Mouse (Mus musculus) gastrocnemius, postnatal 14 days (tissue): Measurements from ENCODE around the gene Rcc2. TPM values are rescaled to one million over a fixed set of nuclear protein-coding genes. Genes with fewer than 3 reads are reported as not detected.

Source experiments
- DNase-seq: peaks from one replicate; pipeline ENCODE4 v3.0.0; 2021; ENCODE audit warnings: mixed read lengths
- intact Hi-C: fragments of 180-260 bp; cut with DNase I; formaldehyde crosslinking; loops from one replicate; pipeline ENCODE4 v1.15.1; 2025; ENCODE audit warnings: low total_unique reads
- long read RNA-seq, 2 experiments: library from polyadenylated mRNA; stranded (forward); transcript quantifications; one replicate each; pipeline ENCODE4 v2.0.0; 2021
- total RNA-seq, 2 experiments: library from RNA; stranded (reverse); gene quantifications; 2 replicates each; pipeline ENCODE4 v1.2.3; 2021

Gene Rcc2
- 10 to 100 TPM; 14.2 to 19.3 TPM for total RNA-seq
- long read RNA-seq, experiment 1, transcript Rcc2-201 (13 exons, 3,767 nt): major isoform, 8 of 20 reads
- long read RNA-seq, experiment 1, partial matches to known transcripts: 5 of 20 reads
- long read RNA-seq, experiment 1, other reads (novel, unspliced or antisense): 7 of 20 reads
- long read RNA-seq, experiment 2, transcript Rcc2-201 (13 exons, 3,767 nt): major isoform, 12 of 22 reads
- long read RNA-seq, experiment 2, partial matches to known transcripts: 5 of 22 reads
- long read RNA-seq, experiment 2, other reads (novel, unspliced or antisense): 5 of 22 reads

GRCm38 (mm10) chr4:140700269-140701018 lies at the start of gene Rcc2:
TSS of gene Rcc2 (plus strand) at chr4:140700541.
- DNase-seq: no peak
- intact Hi-C loops: no loop called here

DNA sequence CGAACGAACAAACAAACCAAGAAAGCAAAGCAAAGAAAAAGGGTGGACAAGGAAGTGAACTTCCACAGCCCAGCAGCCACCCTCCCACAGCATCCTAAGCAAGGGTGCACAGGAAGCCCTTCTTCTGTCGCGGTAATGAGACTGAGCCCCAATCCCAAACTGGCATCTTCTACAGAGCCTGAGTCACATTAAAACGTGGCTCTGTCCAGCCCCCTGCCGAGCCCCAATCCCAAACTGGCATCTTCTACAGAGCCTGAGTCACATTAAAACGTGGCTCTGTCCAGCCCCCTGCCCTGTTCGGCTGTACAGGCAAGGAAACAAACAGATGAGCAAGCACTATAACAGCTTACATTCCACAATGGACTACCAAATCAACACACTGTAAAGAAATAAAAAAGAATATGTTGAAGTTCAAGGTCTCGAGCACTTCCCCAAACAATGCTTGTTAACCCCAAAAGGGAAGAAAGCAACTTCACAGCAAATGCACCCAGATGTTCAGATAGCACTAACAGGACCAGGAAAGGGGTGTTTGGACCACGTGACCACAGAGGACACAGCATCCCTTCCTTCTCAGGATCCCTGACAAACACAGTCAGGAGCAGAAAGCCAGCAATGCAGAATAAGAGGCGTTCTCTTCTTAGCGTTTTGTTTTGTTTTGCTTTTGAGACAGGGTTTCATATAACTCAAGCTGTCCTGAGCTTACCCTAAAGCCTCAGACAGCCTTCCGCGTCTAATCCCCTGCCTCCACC lies 46.3 kb upstream of the Rcc2 start:
- DNase-seq: no peak
- intact Hi-C loops: no loop called here

DNA sequence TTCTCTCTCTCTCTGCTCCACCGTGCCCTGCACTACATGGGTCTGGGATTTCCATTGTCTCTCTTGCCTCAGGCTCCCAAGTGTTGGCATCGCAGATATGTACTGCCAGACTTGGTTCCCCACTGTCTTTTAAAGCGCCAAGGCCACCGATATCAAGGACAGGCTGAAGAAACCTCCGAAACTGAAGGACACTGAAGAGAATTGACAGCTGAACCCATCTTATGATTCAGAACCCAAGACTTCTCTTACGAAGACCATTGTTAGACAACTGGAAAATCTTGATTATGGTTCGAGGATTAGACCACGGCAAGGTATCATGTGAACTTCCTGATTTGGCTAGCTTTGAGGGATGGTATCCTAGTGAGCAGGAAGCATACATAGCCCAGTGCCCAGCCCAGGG lies 45.5 kb upstream of the Rcc2 start:
- intact Hi-C loops: no loop called here
- DNase-seq: no peak

DNA sequence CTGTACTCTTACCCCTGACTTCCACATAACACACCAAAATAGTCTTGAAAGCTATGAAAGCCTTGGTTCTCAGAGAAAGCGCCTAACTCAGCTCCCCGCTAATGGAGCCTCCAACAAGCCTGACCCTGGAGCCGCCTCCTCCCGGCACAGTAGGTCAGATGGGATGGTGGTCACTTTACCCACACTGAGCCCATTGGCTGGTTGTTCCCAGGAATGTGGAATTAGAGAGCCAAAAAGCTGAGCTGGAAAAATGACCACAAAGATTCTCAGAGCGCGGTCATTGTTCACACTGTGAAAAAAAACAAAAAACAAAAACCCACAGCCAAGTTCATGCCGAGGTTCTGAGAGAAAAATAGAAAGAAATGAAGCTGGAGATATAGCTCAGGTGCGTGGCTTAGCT lies 43.8 kb upstream of the Rcc2 start:
- intact Hi-C loops: no loop called here
- DNase-seq: no peak

DNA sequence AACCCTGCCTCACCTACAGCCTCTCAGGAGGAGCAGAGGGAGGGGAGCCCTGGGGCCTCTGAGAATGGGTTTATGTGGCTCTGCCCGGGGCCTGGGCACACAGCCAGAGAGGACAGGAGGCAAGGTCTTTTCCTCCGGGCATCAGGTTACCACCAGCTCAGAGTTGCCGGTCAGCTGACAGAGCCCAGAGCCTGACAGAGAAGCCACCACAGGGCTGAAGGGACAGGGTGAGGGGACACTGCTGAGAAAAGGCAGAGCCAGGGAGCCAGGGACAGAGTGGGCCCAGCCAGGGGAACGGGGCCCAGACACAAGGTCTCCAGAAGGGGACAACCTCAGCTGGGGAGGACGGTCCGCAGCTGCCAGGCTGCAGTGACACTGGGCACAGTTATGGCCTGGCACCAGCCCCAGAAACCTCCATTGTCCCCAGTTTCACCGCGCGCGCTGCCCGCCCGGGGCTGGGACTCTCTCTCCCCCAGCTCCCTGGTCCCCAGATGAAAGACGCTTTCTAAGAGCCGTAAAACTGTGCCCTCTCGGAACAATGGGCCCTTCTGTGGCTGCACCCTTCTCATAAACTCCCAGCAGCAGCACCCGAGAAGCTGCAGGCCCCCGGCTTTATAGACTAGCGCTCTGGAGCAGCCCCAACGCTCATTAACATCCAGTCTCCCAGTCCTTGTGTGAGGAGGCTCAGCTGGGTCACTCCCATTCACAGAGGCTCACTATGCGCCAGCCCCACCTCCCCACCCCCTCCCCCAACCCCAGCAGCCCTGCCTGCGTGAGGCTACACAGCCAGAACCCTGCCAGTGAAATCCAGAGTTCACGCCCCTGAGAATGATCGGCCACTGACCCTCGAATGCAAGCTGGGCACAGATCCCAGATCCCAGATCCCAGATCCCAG lies 42.4 kb upstream of the Rcc2 start:
- peak; percentile 86 for DNase-seq
- intact Hi-C loops: no loop called here

DNA sequence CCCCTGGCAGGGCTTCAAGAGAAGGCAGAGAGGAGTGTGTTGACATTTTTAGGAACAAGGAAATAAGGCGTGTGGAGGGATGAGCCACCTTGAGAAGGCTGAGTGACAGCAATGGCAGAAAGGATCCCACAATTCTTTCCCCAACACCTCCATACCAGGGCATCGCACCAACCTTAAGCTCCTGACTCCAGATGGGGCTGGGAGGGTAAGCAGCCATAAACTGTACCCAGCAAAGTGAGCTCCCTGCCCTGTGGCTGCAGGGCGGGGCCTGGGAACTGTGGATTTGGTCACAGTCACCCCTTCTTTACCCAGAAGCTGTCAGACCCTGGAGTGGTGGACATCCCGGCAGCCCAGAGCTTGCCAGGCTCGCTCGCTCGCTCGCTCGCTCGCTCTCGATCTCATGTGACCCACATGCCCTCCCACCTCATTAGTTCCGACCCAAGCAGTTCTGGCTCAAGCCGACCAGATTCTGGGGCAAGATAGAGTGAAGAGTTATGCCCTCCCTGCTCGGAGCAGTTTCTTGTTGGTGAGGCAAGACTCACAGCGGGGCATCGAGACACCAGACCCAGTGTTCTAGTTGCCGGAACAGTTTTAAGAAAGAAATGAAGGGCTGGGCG lies 38.8 kb upstream of the Rcc2 start:
- DNase-seq: no peak
- intact Hi-C loops: no loop called here

DNA sequence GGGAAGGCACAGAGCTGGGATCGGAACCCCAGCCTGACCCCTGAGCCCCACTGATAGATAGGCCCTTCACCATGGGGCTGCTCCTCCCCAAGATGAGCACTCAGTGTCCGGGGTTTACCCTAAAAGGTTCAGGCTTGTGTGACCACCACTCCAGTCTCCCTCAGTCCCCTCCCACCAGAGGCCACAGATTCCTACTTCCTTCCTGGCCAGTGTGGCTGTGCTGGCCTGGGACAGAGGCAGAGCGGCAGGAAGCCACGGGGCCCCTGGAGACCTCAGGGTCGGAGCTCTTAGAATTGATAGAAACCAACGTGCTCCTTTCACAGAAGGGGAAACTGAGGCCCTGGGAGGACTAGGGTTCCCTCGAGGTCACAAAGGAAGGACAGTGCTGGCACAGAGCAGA lies 37.9 kb upstream of the Rcc2 start:
- no peak for DNase-seq
- intact Hi-C loops: no loop called here

DNA sequence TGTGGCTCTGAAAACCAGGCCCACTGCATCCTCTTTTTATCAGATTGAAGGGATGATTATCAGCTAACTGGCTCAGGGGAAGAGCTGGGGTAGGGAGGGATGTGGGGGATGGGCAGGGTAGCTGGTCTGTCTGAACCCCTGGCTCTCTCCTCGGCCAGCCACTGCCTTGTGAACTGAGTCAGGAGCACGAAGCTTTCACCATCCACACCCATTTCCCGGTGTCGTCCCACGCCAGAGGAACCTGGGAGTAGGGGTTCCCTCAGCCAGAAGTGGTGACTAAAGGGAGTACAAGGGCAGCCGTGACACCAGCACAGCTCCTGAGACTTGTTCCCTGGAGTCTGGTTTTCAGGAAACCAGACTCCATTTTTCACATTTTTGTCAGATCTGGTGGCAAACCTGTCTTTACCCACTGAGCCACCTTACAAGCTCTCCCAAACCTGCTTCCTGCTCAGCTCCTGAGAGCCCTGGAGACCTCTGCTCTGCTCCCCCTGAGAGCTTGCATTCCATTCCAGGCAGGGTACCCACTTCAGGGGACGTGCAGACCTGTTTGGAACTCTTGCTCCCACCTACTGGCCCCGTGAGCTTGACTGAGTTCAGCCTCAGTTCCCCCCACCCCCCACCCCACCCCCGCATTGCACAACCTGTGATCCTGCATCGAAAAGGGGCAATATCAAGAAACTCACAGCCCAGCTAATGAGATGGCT lies 37.3 kb upstream of the Rcc2 start:
- intact Hi-C loops: no loop called here

DNA sequence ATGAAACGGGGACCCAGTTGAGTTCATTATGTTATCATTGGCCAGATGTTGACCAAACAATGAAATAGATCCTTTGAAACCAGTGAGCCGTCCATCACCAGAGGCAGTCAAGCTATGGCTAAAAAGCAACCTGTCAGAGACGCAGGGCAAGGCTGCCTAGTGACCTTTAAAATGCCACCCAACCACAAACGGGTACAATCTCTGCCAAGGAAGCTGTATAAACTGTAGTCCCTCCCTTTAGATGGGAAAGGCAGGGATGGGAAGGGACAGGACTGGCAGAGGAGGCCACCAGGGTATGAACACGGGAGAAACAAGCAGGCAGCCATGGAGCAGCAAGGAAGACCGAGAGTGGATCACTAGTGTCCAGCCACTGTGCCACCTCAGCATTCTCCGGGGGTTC lies 35.3 kb upstream of the Rcc2 start:
- no peak for DNase-seq
- intact Hi-C loops: no loop called here

More for the DNA sequence above, 37.3 kb upstream of the Rcc2 start:
- no peak for DNase-seq

- intact Hi-C loops: no loop called here
- peak; percentile 62 for DNase-seq
Measured at GRCm38 (mm10) chr4:140665760-140666159, 34.6 kb upstream of the Rcc2 start, which contains the start of gene Arhgef10l. TSS of gene Arhgef10l (minus strand) at chr4:140666012.

DNA sequence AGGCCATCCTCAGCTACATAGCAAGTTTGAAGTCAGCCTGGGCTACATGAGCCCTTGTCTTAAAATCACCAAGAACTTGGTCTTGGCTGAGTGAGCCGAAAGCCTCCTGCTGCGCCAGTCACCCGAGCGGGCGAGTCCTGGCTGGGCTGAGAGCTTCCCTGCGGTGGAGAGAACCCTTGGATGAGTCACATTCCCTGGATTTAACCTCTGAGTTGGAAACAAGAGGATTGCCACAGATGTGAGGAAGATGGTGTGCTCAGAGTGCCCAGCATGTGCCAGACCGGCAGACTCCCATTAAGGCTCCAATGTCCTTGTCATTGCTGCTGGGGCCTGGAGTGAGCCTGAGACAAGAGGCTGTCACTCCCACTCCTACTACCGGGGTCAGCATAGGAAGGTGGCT lies 32.5 kb upstream of the Rcc2 start:
- intact Hi-C loops: no loop called here
- no peak for DNase-seq

DNA sequence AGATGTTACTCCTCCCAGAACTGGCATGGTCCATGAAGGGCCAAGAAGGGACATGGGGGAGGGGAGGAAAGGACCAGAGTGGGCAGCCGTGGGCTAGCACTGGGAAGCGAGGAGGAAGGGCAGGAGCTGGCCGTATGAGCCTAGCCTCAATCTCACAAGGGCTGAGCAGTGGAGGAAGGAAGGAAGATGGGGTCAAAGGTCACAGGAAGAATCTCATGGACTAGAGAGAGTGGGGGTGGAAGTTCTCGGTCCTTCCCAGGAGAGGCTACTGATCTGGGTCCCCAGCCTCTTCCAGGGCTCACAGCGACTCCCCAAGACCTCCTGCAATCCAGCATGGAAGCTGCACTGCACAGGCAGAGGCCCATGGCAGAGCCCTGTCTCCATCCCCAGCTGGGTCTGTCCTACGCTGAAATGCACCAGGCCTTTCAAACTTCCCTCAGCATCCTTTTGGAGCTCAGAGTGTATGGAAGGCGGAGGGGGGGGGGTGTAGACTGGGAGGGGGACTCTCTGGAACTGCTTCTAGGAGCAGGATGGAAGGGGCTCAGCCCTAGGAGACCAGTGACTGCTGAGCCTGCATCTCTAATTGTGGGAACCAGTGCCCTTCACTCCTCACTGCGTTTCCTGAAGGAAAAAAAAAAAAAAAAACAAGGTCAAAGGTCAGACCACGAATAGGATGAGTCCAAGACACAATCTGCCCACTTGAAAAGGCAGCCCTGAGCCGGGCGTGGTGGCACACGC lies 26.6 kb upstream of the Rcc2 start:
- no peak for DNase-seq
- intact Hi-C loops: loop anchor here (5.0 to 10.0 kb wide), 2 partner anchors 36 to 119 kb away; no protein-coding TSS in a partner anchor

GRCm38 (mm10) chr4:140674345-140674926 lies 25.9 kb upstream of the Rcc2 start:
- DNase-seq: peak; percentile 91
- intact Hi-C loops: loop anchor here (5.0 to 10.0 kb wide), 2 partner anchors 37 to 120 kb away; no protein-coding TSS in a partner anchor

GRCm38 (mm10) chr4:140679038-140679437 lies 21.3 kb upstream of the Rcc2 start:
- DNase-seq: peak; percentile 41
- intact Hi-C loops: loop anchor here (10.0 kb wide), 1 partner anchor 124 kb away; no protein-coding TSS in a partner anchor

DNA sequence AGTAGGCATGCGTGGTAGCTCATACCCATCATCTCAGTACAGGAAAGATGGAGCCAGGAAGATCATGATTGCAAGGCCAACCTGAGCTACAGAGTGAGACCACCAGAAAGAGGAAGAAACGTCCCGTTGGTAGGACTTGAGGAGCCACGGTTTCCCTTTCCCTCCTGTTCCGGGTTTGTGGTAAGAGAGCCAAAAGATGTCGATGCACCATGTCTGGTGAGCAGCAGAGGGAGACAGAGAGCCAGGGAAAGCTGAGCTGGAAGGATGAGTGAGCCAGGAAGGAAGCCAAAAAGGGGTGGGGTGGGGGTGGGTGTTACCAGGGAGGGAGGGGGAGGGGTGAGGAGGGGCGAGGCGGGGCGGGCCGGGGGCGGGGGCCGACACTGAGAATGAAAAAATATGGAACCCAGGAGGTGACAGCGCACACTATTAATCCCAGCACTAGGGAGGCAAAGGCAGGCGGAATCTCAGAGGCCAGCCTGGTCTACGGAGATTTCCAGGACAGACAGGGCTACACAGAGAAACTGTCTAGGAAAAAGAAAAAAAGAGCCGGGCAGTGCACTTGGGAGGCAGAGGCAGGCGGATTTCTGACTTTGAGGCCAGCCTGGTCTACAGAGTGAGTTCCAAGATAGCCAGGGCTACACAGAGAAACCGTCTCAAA lies 20.5 kb upstream of the Rcc2 start:
- intact Hi-C loops: loop anchor here (10.0 kb wide), 1 partner anchor 125 kb away; no protein-coding TSS in a partner anchor
- DNase-seq: peak; percentile 74

- DNase-seq: no peak
- intact Hi-C loops: no loop called here
Measured at GRCm38 (mm10) chr4:140680731-140681397, 19.5 kb upstream of the Rcc2 start.
